Mouse (Mus musculus) ovary, adult 10 weeks (tissue): Measurements from ENCODE around the gene Cdkn1c. TPM values are rescaled to one million over a fixed set of nuclear protein-coding genes. Genes with fewer than 3 reads are reported as not detected.

ENCODE experiments used
- polyA plus RNA-seq: library from polyadenylated mRNA; stranded (reverse); fragments of 350-450 nt; fragmentation: Illumina TruSeq; extraction: RNeasy Lipid Tissue Mini Kit (QIAGEN cat#74804); gene quantifications from one replicate; pipeline ENCODE4 v1.2.3, GENCODE M21; 2014

Gene Cdkn1c
- polyA plus RNA-seq, result 33.8 TPM

DNA sequence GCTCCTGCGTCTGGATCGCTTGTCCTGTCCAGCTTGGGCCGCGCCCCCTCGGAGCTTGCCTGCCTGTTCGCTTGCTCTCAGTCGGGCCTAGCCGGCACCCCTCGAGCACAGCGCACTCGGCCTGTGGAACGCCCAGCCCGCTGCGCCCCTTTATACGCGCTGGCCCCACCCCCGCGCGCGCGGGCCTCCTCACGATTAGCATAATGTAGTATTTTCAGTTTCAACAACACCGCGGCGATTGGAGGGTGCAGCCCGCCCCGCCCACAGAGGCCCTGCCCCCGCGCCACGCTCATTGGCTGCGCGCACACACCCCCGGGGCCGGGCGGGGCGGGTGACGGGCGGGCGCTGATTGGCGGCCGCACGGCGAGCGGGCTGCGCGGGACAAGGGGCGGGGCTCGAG is at the start of gene Cdkn1c:
Gene Cdkn1c, minus strand, starts transcription at position 177 of the 400 bp plus-strand sequence.

DNA sequence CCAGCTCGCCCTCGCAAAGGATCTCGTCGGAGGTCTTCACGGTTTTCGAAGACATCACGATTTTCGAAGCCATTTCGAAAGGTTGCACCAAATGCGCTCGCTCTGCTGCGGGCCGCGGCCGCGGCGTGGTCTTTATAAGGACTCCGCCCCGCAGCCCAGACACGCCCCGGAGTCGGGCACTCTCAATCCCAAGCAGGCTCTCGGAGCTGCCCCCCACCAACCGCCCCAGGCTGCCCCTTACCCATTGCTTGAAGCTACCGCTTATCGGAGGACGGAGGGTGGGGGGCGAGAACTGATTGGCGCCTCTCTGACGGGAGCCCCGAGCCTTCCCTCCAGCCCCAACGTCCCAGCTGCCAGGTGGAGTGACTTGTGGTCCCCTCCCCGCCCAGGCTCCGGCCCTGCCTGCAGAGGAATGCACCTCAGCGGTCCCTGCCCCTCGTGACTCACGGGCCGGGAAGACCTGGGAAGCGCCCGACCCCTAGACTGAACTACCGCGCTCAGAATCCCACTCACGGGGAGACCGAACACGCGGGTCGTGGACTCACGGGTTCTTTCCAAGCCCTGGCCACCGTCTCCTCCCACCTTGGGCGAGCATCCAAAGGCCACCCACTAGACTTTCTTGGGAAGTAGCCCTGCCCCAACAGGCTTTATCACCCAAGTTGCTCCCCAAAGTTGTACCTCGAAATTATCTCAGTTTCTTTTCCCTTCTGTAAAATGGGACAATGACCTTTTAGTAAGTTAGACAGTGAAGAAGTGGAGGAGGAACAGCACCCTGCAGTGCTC is 41.8 kb upstream of the Cdkn1c start, which contains the start of gene Phlda2:
Gene Phlda2, minus strand, starts transcription at position 733 of the 783 bp plus-strand sequence.

DNA sequence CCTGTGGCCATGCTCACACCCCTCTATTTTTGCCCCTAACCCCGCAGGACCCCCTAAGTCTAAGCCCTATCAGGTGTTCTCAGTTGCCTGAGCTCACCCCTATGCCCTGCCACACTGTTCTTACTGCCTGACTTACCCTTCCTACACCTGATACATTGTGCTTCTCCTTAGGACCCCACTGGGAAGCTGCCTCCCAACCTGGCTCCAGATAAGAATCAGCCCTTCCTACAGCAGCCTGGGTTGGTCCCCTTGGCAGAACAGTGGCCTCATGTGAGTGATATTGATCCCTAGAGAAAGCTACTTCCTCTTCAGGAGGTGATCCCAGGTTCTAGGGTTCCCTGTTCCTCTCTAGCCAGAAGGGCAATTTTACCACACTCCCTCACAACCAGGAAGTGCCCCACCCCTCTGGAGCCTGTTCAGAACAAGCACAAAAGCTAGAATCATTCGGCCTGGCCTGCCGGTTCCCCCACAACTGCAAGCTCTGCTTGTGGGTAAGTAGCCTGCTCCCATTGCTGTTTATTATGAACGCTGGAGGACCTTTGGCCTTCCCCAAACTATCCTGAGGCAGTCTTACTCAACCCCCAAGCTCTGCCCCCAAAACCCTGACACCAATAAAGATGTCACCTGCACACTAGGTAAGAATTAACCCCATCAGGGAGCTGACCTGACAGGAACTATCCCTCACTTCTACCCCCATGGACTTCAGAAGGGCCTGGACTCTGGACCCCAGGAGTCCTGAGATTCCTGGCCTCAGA is 12.7 kb upstream of the Cdkn1c start, which contains the start of gene Slc22a18:
Gene Slc22a18, plus strand, starts transcription at position 390 of the 755 bp plus-strand sequence.

Other genes starting within 250 kb of the Cdkn1c start
- not detected for gene Slc22a18, start 12.7 kb upstream of the Cdkn1c start, polyA plus RNA-seq
- gene Phlda2, start 42.1 kb upstream of the Cdkn1c start, polyA plus RNA-seq, result not detected
- gene Nap1l4, start 88.1 kb upstream of the Cdkn1c start, polyA plus RNA-seq, result 135 TPM
- 17.6 TPM for gene Cars, start 139.0 kb upstream of the Cdkn1c start, polyA plus RNA-seq
- 0.88 TPM for gene Tnfrsf26, start 167.7 kb upstream of the Cdkn1c start, polyA plus RNA-seq
- 8.1 TPM for gene Tnfrsf22, start 188.6 kb upstream of the Cdkn1c start, polyA plus RNA-seq
- gene Tnfrsf23, start 224.8 kb upstream of the Cdkn1c start, polyA plus RNA-seq, result 2.8 TPM